Mouse (Mus musculus) frontal cortex, postnatal 25 days (tissue): ENCODE data around the gene Cnp.
A peak's percentile ranks its signal among the peaks of the same experiment; 100 is the strongest.
"Not testable (repeated sequence)": the region's sequence is repeated elsewhere in the genome, so short reads cannot be mapped to it uniquely, and the experiment has no call there.

Experiments
- DNase-seq, 2 experiments: peaks; one replicate each; pipeline ENCODE4 v3.0.0; 2022; ENCODE audit warnings: low spot score in 2 of 2

The Cnp gene

GRCm38 (mm10) chr11:100574708-100575483 is at the start of gene Cnp:
Gene Cnp (plus strand): TSS chr11:100574904.
- peak; percentile 45 to 57 for DNase-seq

- DNase-seq = no peak
These were observed 49.6 kb upstream of the Cnp start for GRCm38 (mm10) chr11:100524987-100525630.

- DNase-seq = no peak
These were observed 48.5 kb upstream of the Cnp start for GRCm38 (mm10) chr11:100526052-100526816.

- peak; percentile 24 to 28 for DNase-seq
These were observed 47.6 kb upstream of the Cnp start for GRCm38 (mm10) chr11:100527066-100527457.

GRCm38 (mm10) chr11:100527458-100528374 is 47.0 kb upstream of the Cnp start, which contains the start of gene Acly:
Gene Acly (minus strand): TSS chr11:100528000.
- DNase-seq = peak; percentile 95 to 96

GRCm38 (mm10) chr11:100528375-100529165 is 46.1 kb upstream of the Cnp start:
- DNase-seq = no peak

- DNase-seq = no peak
These were observed 40.8 kb upstream of the Cnp start for GRCm38 (mm10) chr11:100533871-100534270.

GRCm38 (mm10) chr11:100534411-100534810 is 40.3 kb upstream of the Cnp start:
- not testable (repeated sequence) for DNase-seq

GRCm38 (mm10) chr11:100534821-100535220 is 39.9 kb upstream of the Cnp start:
- DNase-seq = not testable (repeated sequence)

GRCm38 (mm10) chr11:100535996-100536395 is 38.7 kb upstream of the Cnp start:
- no peak for DNase-seq

GRCm38 (mm10) chr11:100536466-100536865 is 38.2 kb upstream of the Cnp start:
- DNase-seq = no peak

- DNase-seq = no peak
These were observed 33.7 kb upstream of the Cnp start for GRCm38 (mm10) chr11:100540966-100541365.

GRCm38 (mm10) chr11:100541577-100541976 is 33.1 kb upstream of the Cnp start:
- no peak for DNase-seq

- DNase-seq = peak; percentile 52 to 59
These were observed 29.6 kb upstream of the Cnp start, which contains the start of gene Ttc25 for GRCm38 (mm10) chr11:100544832-100545745. Gene Ttc25 (plus strand): TSS chr11:100545607.

GRCm38 (mm10) chr11:100545746-100546085 is 29.0 kb upstream of the Cnp start:
- DNase-seq = no peak

- DNase-seq = no peak
These were observed 27.7 kb upstream of the Cnp start for GRCm38 (mm10) chr11:100546955-100547354.

- no peak for DNase-seq
These were observed 26.6 kb upstream of the Cnp start for GRCm38 (mm10) chr11:100548141-100548540.

GRCm38 (mm10) chr11:100549466-100549865 is 25.2 kb upstream of the Cnp start:
- no peak for DNase-seq

GRCm38 (mm10) chr11:100550101-100550500 is 24.6 kb upstream of the Cnp start:
- DNase-seq = no peak
